Mouse (Mus musculus) MEL (cell line): ENCODE measurements around the gene Nop10. TPM values are rescaled to one million over a fixed set of nuclear protein-coding genes. Genes with fewer than 3 reads are reported as not detected.

ENCODE experiments used
- DNase-seq: peaks from one replicate; pipeline ENCODE4 v3.0.0; 2011; ENCODE audit warnings: low read depth, low spot score
- H3K27ac ChIP-seq: 2 replicates; pipeline ENCODE4 v1.5.1; 2012; ENCODE audit warnings: low read depth, mild to moderate bottlenecking, control low read depth, low read length, moderate library complexity; ENCODE audit not compliant: control insufficient read depth
- H3K27me3 ChIP-seq, 2 experiments: fragments of 150-350 bp in 1 of 2; sonication (generic) in 1 of 2; 2 replicates each; pipeline ENCODE4 v1.6.1; 2012; ENCODE audit warnings: low read length in 2 of 2, mild to moderate bottlenecking in 2 of 2, improper control_type of control experiment in 1 of 2, moderate library complexity in 1 of 2; ENCODE audit not compliant: insufficient read depth in 2 of 2, control insufficient read depth in 1 of 2
- H3K36me3 ChIP-seq, 2 experiments: 2 replicates each; pipeline ENCODE4 v1.6.1; 2012 to 2014; ENCODE audit warnings: low read length in 2 of 2, improper control_type of control experiment in 1 of 2, inconsistent platforms in 1 of 2, mild to moderate bottlenecking in 1 of 2; ENCODE audit not compliant: insufficient read depth in 2 of 2, control insufficient read depth in 1 of 2
- H3K4me1 ChIP-seq, 2 experiments: fragments of 150-350 bp in 1 of 2; sonication (generic) in 1 of 2; 2 replicates each; pipeline ENCODE4 v1.6.1; 2012; ENCODE audit warnings: low read length in 2 of 2, improper control_type of control experiment in 1 of 2, mild to moderate bottlenecking in 1 of 2; ENCODE audit not compliant: insufficient read depth in 2 of 2, control insufficient read depth in 1 of 2
- H3K4me3 ChIP-seq, 2 experiments: fragments of 150-350 bp in 1 of 2; sonication (generic) in 1 of 2; 2 replicates each; pipeline ENCODE4 v1.5.1; 2012; ENCODE audit warnings: low read depth in 2 of 2, low read length in 2 of 2, mild to moderate bottlenecking in 2 of 2, moderate library complexity in 2 of 2, control low read depth in 1 of 2, improper control_type of control experiment in 1 of 2; ENCODE audit not compliant: control insufficient read depth in 1 of 2, insufficient read depth in 1 of 2
- H3K79me2 ChIP-seq: 2 replicates; pipeline ENCODE4 v1.6.1; 2012; ENCODE audit warnings: mild to moderate bottlenecking, low read length, moderate library complexity; ENCODE audit not compliant: control insufficient read depth, poor library complexity, insufficient read depth
- H3K9ac ChIP-seq: 2 replicates; pipeline ENCODE4 v1.6.1; 2012; ENCODE audit warnings: low read depth, mild to moderate bottlenecking, control low read depth, low read length, moderate library complexity; ENCODE audit not compliant: control insufficient read depth, poor library complexity, severe bottlenecking
- H3K9me3 ChIP-seq: fragments of 150-350 bp; sonication (generic); replicated peaks from 2 replicates; pipeline ENCODE4 v1.6.1; 2012; ENCODE audit warnings: mild to moderate bottlenecking, low read length, improper control_type of control experiment, moderate library complexity; ENCODE audit not compliant: insufficient read depth
- BHLHE40 ChIP-seq: IDR thresholded peaks from 2 replicates; pipeline ENCODE4 v1.6.1; 2012; ENCODE audit warnings: low read depth, mild to moderate bottlenecking, inconsistent platforms, low read length, improper control_type of control experiment, borderline replicate concordance
- CHD1 ChIP-seq: IDR thresholded peaks from 2 replicates; pipeline ENCODE4 v1.6.1; 2012; ENCODE audit warnings: low read depth, mild to moderate bottlenecking, inconsistent platforms, low read length, improper control_type of control experiment
- E2F4 ChIP-seq: IDR thresholded peaks from 2 replicates; pipeline ENCODE4 v1.6.1; 2011; ENCODE audit warnings: low read depth, low read length, improper control_type of control experiment, borderline replicate concordance
- EP300 ChIP-seq, 2 experiments: IDR thresholded peaks; 2 replicates each; pipeline ENCODE4 v1.6.1; 2011; ENCODE audit warnings: improper control_type of control experiment in 2 of 2, low read length in 2 of 2, low read depth in 1 of 2, mild to moderate bottlenecking in 1 of 2
- GABPA ChIP-seq: IDR thresholded peaks from 2 replicates; pipeline ENCODE4 v1.6.1; 2012; ENCODE audit warnings: low read depth, mild to moderate bottlenecking, inconsistent platforms, low read length, improper control_type of control experiment, moderate library complexity
- HCFC1 ChIP-seq: IDR thresholded peaks from 2 replicates; pipeline ENCODE4 v1.6.1; 2012; ENCODE audit warnings: low read depth, mild to moderate bottlenecking, inconsistent platforms, low read length, improper control_type of control experiment, moderate library complexity
- JUND ChIP-seq: IDR thresholded peaks from 2 replicates; pipeline ENCODE4 v1.6.1; 2011; ENCODE audit warnings: low read depth, mild to moderate bottlenecking, improper control_type of control experiment, low read length
- KAT2A ChIP-seq: conservative IDR thresholded peaks from 2 replicates; pipeline ENCODE4 v1.6.1; 2012; ENCODE audit warnings: low read depth, low read length, improper control_type of control experiment, inconsistent platforms
- MAFK ChIP-seq: IDR thresholded peaks from 2 replicates; pipeline ENCODE4 v1.6.1; 2011; ENCODE audit warnings: low read depth, mild to moderate bottlenecking, low read length, improper control_type of control experiment, borderline replicate concordance
- MAX ChIP-seq: IDR thresholded peaks from 2 replicates; pipeline ENCODE4 v1.6.1; 2011; ENCODE audit warnings: low read length, improper control_type of control experiment
- MAZ ChIP-seq: IDR thresholded peaks from 2 replicates; pipeline ENCODE4 v1.6.1; 2012; ENCODE audit warnings: low read depth, mild to moderate bottlenecking, inconsistent platforms, low read length, improper control_type of control experiment
- MEF2A ChIP-seq: IDR thresholded peaks from 2 replicates; pipeline ENCODE4 v1.6.1; 2014; ENCODE audit warnings: low read depth, mild to moderate bottlenecking, inconsistent platforms, low read length, improper control_type of control experiment; ENCODE audit not compliant: poor library complexity, insufficient replicate concordance, severe bottlenecking; ENCODE audit errors: extremely low read depth
- MYB ChIP-seq: IDR thresholded peaks from 2 replicates; pipeline ENCODE4 v1.6.1; 2011; ENCODE audit warnings: mild to moderate bottlenecking, low read depth, low read length, improper control_type of control experiment
- MYC ChIP-seq: IDR thresholded peaks from 2 replicates; pipeline ENCODE4 v1.6.1; 2011; ENCODE audit warnings: low read depth, mild to moderate bottlenecking, low read length, improper control_type of control experiment, moderate library complexity
- NELFE ChIP-seq: IDR thresholded peaks from 2 replicates; pipeline ENCODE4 v1.6.1; 2011; ENCODE audit warnings: low read depth, low read length, improper control_type of control experiment
- POLR2AphosphoS5 ChIP-seq: IDR thresholded peaks from 2 replicates; pipeline ENCODE4 v1.6.1; 2012; ENCODE audit warnings: low read depth, borderline replicate concordance, mild to moderate bottlenecking, inconsistent platforms, low read length, moderate library complexity, mixed read lengths
- RAD21 ChIP-seq: IDR thresholded peaks from 2 replicates; pipeline ENCODE4 v1.6.1; 2011; ENCODE audit warnings: mild to moderate bottlenecking, low read depth, low read length, improper control_type of control experiment
- RCOR1 ChIP-seq: IDR thresholded peaks from 2 replicates; pipeline ENCODE4 v1.6.1; 2012; ENCODE audit warnings: low read depth, mild to moderate bottlenecking, inconsistent platforms, low read length, improper control_type of control experiment
- TAL1 ChIP-seq: IDR thresholded peaks from 2 replicates; pipeline ENCODE4 v1.6.1; 2012; ENCODE audit warnings: mild to moderate bottlenecking, inconsistent platforms, low read length, moderate library complexity, mixed read lengths
- TBP ChIP-seq: IDR thresholded peaks from 2 replicates; pipeline ENCODE4 v1.8.0; 2011; ENCODE audit warnings: low read depth, low read length, improper control_type of control experiment
- TCF12 ChIP-seq: IDR thresholded peaks from 2 replicates; pipeline ENCODE4 v1.6.1; 2014; ENCODE audit warnings: low read depth, mild to moderate bottlenecking, inconsistent platforms, low read length, improper control_type of control experiment, moderate library complexity
- UBTF ChIP-seq: IDR thresholded peaks from 2 replicates; pipeline ENCODE4 v1.6.1; 2012; ENCODE audit warnings: low read depth, mild to moderate bottlenecking, inconsistent platforms, low read length, improper control_type of control experiment, moderate library complexity, borderline replicate concordance; ENCODE audit not compliant: insufficient read depth
- USF1 ChIP-seq: IDR thresholded peaks from 2 replicates; pipeline ENCODE4 v1.6.1; 2014; ENCODE audit warnings: low read depth, mild to moderate bottlenecking, inconsistent platforms, low read length, improper control_type of control experiment, moderate library complexity
- polyA plus RNA-seq, 2 experiments: library from polyadenylated mRNA; stranded (reverse) in 1 of 2; unstranded in 1 of 2; fragments of >175 nt in 1 of 2; fragments of >200 nt in 1 of 2; gene quantifications; 2 replicates each; pipeline versions ENCODE4 v1.2.1 to v1.2.4; 2012; ENCODE audit warnings: low replicate concordance in 2 of 2, low read depth in 1 of 2; ENCODE audit not compliant: insufficient read length in 2 of 2, insufficient read depth in 1 of 2, missing spikeins in 1 of 2
- total RNA-seq: library from RNA; depleted of rRNA; stranded (reverse); fragments of 300-350 nt; gene quantifications from 2 replicates; pipeline ENCODE4 v1.2.3, GENCODE M21; 2012

Gene Nop10
- total and polyA plus RNA-seq, 3 experiments = 253 to 275 TPM; not detected in 1

DNA sequence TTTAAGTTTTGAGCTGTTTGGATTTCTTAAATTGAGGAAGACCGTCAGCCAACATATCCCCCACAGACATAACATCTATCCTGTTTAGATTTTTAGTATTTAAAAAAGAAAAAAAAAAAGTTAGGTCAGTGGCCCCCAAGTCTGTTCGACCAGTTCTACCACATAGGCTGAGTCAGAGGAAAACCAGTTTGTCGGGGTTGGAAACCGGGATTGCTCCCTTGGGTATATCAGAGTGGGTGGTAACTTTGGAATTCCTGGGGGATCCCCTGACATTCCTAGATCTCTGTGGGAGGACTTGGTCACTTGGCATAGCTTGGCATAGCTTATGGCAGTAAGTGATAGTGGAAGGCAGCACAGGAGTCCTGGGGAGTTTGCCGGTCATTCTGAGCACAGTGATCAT lies 16.4 kb upstream of the Nop10 start:
- no peak for DNase-seq
- H3K27me3 ChIP-seq = no peaks in the 10 kb centered on the region
- H3K4me3 ChIP-seq = no peak overlapping the region
- H3K9ac ChIP-seq = no peak overlapping the region
- H3K27ac ChIP-seq = no peak overlapping the region
- H3K9me3 ChIP-seq = no peaks in the 10 kb centered on the region
- no peaks in the 10 kb centered on the region for H3K36me3 ChIP-seq
- H3K79me2 ChIP-seq = peaks cover 4% of the 10 kb centered on the region; the same call in 1 of the 2 replicates
- H3K4me1 ChIP-seq = 0 out of 4 replicates have a peak, but pooled peaks cover 0 to 3% of the 10 kb centered on the region in 2 experiments
- TF ChIP-seq TCF12 (no peak), MYB (no peak), GABPA (no peak), RCOR1 (no peak), NELFE (no peak), KAT2A (no peak), TAL1 (no peak), TBP (no peak), BHLHE40 (no peak), JUND (no peak)

DNA sequence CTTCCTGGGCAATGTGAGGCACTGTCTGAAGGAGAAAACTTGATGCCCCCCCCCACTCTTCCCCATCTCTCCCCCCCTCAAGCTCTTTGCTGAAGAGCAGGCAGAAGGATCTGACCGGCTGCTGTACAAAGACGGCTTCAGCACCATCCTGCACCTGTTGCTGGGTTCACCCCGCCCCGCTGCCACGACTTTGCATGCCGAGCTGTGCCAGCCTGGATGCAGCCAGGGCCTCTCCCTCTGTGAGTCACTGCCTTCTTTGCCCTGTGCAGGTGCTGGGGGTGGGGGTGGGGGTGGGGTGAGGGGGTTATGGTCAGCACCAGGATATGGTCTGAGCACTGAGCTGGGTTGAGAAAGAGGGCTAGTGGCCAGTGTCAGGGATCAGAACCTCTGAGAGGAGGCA lies 15.5 kb upstream of the Nop10 start:
- Histone ChIP-seq H3K27ac (no peak overlapping the region), H3K4me1 (no peaks in the 10 kb centered on the region), H3K9ac (no peak overlapping the region), H3K4me3 (no peak overlapping the region), H3K36me3 (no peaks in the 10 kb centered on the region), H3K9me3 (no peaks in the 10 kb centered on the region), H3K79me2 (no peaks in the 10 kb centered on the region), H3K27me3 (no peaks in the 10 kb centered on the region)
- no peak for DNase-seq
- TF ChIP-seq TAL1 (no peak), MEF2A (no peak), BHLHE40 (no peak), NELFE (no peak), USF1 (no peak), KAT2A (no peak), MYC (no peak), E2F4 (no peak), CHD1 (no peak), UBTF (no peak), TCF12 (no peak), RAD21 (no peak), MAX (no peak), EP300 (IDR thresholded peaks at IDR 0.05; ENCODE audit: low read depth in 1 of 2, low read length in 2 of 2) (no peak), POLR2AphosphoS5 (no peak), HCFC1 (no peak), TBP (no peak), MAZ (no peak), MAFK (no peak)
